Mouse (Mus musculus): ENCODE measurements around the gene Dnah8. TPM values are rescaled to one million over a fixed set of nuclear protein-coding genes. Genes with fewer than 3 reads are reported as not detected.

The Dnah8 gene
- total and polyA plus RNA-seq, 2 experiments from 2014 or later: 2.1 to 4.9 TPM

- no peak overlapping the region for H3K27ac ChIP-seq
- no peak for DNase-seq (ENCODE audit: low spot score)
- H3K4me1 ChIP-seq (ENCODE audit: insufficient read depth, low read length): no peaks in the 10 kb centered on the region
- H3K27me3 ChIP-seq (ENCODE audit: insufficient read depth, low read length): no peaks in the 10 kb centered on the region
- no peak overlapping the region for H3K9ac ChIP-seq (replicated peaks; ENCODE audit: low read length)
- 94% methylated on average over 6 of the region's 6 CpGs for WGBS
- no peak overlapping the region for H3K4me2 ChIP-seq (ENCODE audit: low read depth, low read length)
- peak; percentile 67 for TF ChIP-seq CTCF (IDR thresholded peaks at IDR 0.05; ENCODE audit: low read depth)
- no peaks in the 10 kb centered on the region for H3K36me3 ChIP-seq (ENCODE audit: insufficient read depth, low read length)
- H3K4me3 ChIP-seq (ENCODE audit: low read length): no peak overlapping the region
- H3K9me3 ChIP-seq (ENCODE audit: low read length): no peaks in the 10 kb centered on the region
- no peak for ATAC-seq
These were observed 28.9 kb downstream of the Dnah8 start for GRCm38 (mm10) chr17:30653010-30653409.

- ATAC-seq (0 out of 2 replicates have a peak, but pooled peaks have one; percentile 27), DNase-seq (ENCODE audit: low spot score) (no peak)
- no peaks in the 10 kb centered on the region for H3K9me3 ChIP-seq (ENCODE audit: low read length)
- peak overlapping the region; percentile 29; the same call in 1 of the 2 replicates for H3K27ac ChIP-seq
- peak overlapping the region; percentile 41 for H3K9ac ChIP-seq (replicated peaks; ENCODE audit: low read length)
- H3K4me3 ChIP-seq (ENCODE audit: low read length): peak overlapping the region; percentile 32
- 42% methylated on average over 8 of the region's 8 CpGs for WGBS
- H3K4me1 ChIP-seq (ENCODE audit: insufficient read depth, low read length): no peaks in the 10 kb centered on the region
- H3K4me2 ChIP-seq (ENCODE audit: low read depth, low read length): peak overlapping the region; percentile 55
- no peaks in the 10 kb centered on the region for H3K27me3 ChIP-seq (ENCODE audit: insufficient read depth, low read length)
- H3K36me3 ChIP-seq (ENCODE audit: insufficient read depth, low read length): no peaks in the 10 kb centered on the region
- no peak for TF ChIP-seq CTCF (IDR thresholded peaks at IDR 0.05; ENCODE audit: low read depth)
These were observed 33.5 kb downstream of the Dnah8 start for GRCm38 (mm10) chr17:30657530-30658151.

GRCm38 (mm10) chr17:30658152-30658544, 34.0 kb downstream of the Dnah8 start:
- peak; percentile 74; the same call in 1 of the 2 replicates for ATAC-seq
- Histone ChIP-seq H3K36me3 (ENCODE audit: insufficient read depth, low read length) (no peaks in the 10 kb centered on the region), H3K4me1 (ENCODE audit: insufficient read depth, low read length) (no peaks in the 10 kb centered on the region), H3K27me3 (ENCODE audit: insufficient read depth, low read length) (no peaks in the 10 kb centered on the region), H3K4me2 (ENCODE audit: low read depth, low read length) (peak overlapping the region; percentile 55), H3K4me3 (ENCODE audit: low read length) (peak overlapping the region; percentile 32), H3K9ac (replicated peaks; ENCODE audit: low read length) (peak overlapping the region; percentile 41), H3K9me3 (ENCODE audit: low read length) (no peaks in the 10 kb centered on the region), H3K27ac (peak overlapping the region; percentile 29; the same call in 1 of the 2 replicates)
- 9% methylated on average over 13 of the region's 13 CpGs for WGBS
- DNase-seq (ENCODE audit: low spot score): peak; percentile 83
- TF ChIP-seq CTCF (IDR thresholded peaks at IDR 0.05; ENCODE audit: low read depth): no peak

GRCm38 (mm10) chr17:30662131-30662530, 38.0 kb downstream of the Dnah8 start:
- 78% methylated on average over 8 of the region's 8 CpGs for WGBS
- Histone ChIP-seq H3K27ac (no peak overlapping the region), H3K4me2 (ENCODE audit: low read depth, low read length) (no peak overlapping the region), H3K36me3 (ENCODE audit: insufficient read depth, low read length) (no peaks in the 10 kb centered on the region), H3K9me3 (ENCODE audit: low read length) (no peaks in the 10 kb centered on the region), H3K27me3 (ENCODE audit: insufficient read depth, low read length) (no peaks in the 10 kb centered on the region), H3K4me3 (ENCODE audit: low read length) (no peak overlapping the region), H3K9ac (replicated peaks; ENCODE audit: low read length) (no peak overlapping the region), H3K4me1 (ENCODE audit: insufficient read depth, low read length) (no peaks in the 10 kb centered on the region)
- no peak for TF ChIP-seq CTCF (IDR thresholded peaks at IDR 0.05; ENCODE audit: low read depth)
- no peak for ATAC-seq
- DNase-seq (ENCODE audit: low spot score): no peak

- no peaks in the 10 kb centered on the region for H3K27me3 ChIP-seq (ENCODE audit: insufficient read depth, low read length)
- ATAC-seq: no peak
- H3K9ac ChIP-seq (replicated peaks; ENCODE audit: low read length): no peak overlapping the region
- DNase-seq (ENCODE audit: low spot score): no peak
- H3K4me3 ChIP-seq (ENCODE audit: low read length): no peak overlapping the region
- no peak for TF ChIP-seq CTCF (IDR thresholded peaks at IDR 0.05; ENCODE audit: low read depth)
- H3K9me3 ChIP-seq (ENCODE audit: low read length): no peaks in the 10 kb centered on the region
- WGBS: 95% methylated on average over 8 of the region's 8 CpGs
- H3K27ac ChIP-seq: no peak overlapping the region
- no peak overlapping the region for H3K4me2 ChIP-seq (ENCODE audit: low read depth, low read length)
- no peaks in the 10 kb centered on the region for H3K36me3 ChIP-seq (ENCODE audit: insufficient read depth, low read length)
- no peaks in the 10 kb centered on the region for H3K4me1 ChIP-seq (ENCODE audit: insufficient read depth, low read length)
These were observed 39.0 kb downstream of the Dnah8 start for GRCm38 (mm10) chr17:30663170-30663569.

GRCm38 (mm10) chr17:30664856-30665255, 40.7 kb downstream of the Dnah8 start:
- H3K9ac ChIP-seq (replicated peaks; ENCODE audit: low read length): no peak overlapping the region
- no peak for ATAC-seq
- H3K4me3 ChIP-seq (ENCODE audit: low read length): no peak overlapping the region
- H3K9me3 ChIP-seq (ENCODE audit: low read length): no peaks in the 10 kb centered on the region
- DNase-seq (ENCODE audit: low spot score): no peak
- TF ChIP-seq CTCF (IDR thresholded peaks at IDR 0.05; ENCODE audit: low read depth): no peak
- H3K4me1 ChIP-seq (ENCODE audit: insufficient read depth, low read length): no peaks in the 10 kb centered on the region
- WGBS: 75% methylated on average over 5 of the region's 5 CpGs
- H3K27me3 ChIP-seq (ENCODE audit: insufficient read depth, low read length): no peaks in the 10 kb centered on the region
- H3K4me2 ChIP-seq (ENCODE audit: low read depth, low read length): no peak overlapping the region
- no peak overlapping the region for H3K27ac ChIP-seq
- no peaks in the 10 kb centered on the region for H3K36me3 ChIP-seq (ENCODE audit: insufficient read depth, low read length)

GRCm38 (mm10) chr17:30672556-30672955, 48.4 kb downstream of the Dnah8 start:
- no peaks in the 10 kb centered on the region for H3K27me3 ChIP-seq (ENCODE audit: insufficient read depth, low read length)
- no peaks in the 10 kb centered on the region for H3K4me1 ChIP-seq (ENCODE audit: insufficient read depth, low read length)
- WGBS: 53% methylated on average over 4 of the region's 4 CpGs
- H3K4me3 ChIP-seq (ENCODE audit: low read length): no peak overlapping the region
- H3K9me3 ChIP-seq (ENCODE audit: low read length): no peaks in the 10 kb centered on the region
- no peak overlapping the region for H3K9ac ChIP-seq (replicated peaks; ENCODE audit: low read length)
- DNase-seq (ENCODE audit: low spot score) (no peak), ATAC-seq (no peak)
- no peak overlapping the region for H3K4me2 ChIP-seq (ENCODE audit: low read depth, low read length)
- no peaks in the 10 kb centered on the region for H3K36me3 ChIP-seq (ENCODE audit: insufficient read depth, low read length)
- H3K27ac ChIP-seq: no peak overlapping the region
- TF ChIP-seq CTCF (IDR thresholded peaks at IDR 0.05; ENCODE audit: low read depth): no peak
